Mouse (Mus musculus) right cerebral cortex, postnatal 14 days (tissue): ENCODE results near the gene Plekha5.

Source experiments
- DNase-seq: peaks from one replicate; pipeline ENCODE4 v3.0.0; 2022

Plekha5 gene

DNA sequence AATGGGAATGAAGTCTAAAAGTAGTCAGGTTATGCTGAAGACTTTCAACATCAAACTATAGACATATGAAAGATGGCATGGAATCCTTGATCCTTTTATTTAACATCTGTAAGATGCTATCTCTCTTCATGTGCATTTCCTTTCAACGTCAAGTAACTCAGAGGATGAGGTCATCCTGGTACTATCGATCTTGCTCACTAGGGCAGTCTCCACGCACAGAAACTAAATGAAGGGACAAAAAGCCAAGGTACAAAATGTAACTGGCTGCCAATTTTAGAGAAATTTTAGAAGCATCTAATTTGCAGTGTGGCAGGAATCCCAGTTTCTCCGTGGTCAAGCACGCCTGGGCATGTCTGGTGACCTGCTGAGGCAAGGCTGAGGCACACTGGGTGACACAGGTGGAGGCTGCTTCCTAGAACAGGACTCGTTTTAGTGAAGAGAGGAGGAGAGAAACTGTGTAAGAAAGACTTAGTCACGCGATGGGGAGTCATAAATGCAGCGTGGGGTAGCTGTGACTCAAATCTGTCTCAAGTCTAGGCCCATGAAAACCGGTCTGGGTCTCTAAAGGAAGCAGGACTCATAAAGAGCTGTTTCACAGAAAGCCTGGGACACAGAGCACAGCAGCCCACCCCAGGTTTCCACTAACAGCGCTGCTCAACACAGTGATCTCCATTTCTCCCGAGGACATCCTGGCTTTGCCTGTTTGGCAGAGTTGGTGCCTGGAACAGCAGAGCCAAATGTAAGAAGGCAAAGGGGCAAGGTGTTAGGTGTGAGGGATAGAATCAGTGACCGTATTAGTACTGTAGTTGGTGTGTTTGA is 196.9 kb downstream of the Plekha5 start:
- no peak for DNase-seq

DNA sequence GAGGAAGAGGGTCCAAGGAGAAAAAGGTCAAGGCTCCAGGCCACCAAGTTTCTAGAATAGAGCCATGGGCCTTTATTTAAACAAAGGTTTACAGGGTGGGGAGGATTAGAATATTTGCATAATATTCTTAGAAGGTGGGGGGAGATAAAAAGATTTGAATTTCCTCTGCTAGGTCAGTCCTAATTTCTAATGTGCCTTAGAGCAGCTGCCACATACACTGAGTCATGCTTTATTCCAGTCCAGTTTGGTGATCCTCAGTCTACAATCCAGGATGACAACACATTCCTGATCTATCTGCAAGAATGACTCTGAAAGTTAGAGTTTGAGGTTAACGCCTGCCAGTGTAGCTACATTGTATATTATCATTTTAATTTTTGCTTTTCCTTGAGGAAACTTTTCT is 197.8 kb downstream of the Plekha5 start:
- no peak for DNase-seq

DNA sequence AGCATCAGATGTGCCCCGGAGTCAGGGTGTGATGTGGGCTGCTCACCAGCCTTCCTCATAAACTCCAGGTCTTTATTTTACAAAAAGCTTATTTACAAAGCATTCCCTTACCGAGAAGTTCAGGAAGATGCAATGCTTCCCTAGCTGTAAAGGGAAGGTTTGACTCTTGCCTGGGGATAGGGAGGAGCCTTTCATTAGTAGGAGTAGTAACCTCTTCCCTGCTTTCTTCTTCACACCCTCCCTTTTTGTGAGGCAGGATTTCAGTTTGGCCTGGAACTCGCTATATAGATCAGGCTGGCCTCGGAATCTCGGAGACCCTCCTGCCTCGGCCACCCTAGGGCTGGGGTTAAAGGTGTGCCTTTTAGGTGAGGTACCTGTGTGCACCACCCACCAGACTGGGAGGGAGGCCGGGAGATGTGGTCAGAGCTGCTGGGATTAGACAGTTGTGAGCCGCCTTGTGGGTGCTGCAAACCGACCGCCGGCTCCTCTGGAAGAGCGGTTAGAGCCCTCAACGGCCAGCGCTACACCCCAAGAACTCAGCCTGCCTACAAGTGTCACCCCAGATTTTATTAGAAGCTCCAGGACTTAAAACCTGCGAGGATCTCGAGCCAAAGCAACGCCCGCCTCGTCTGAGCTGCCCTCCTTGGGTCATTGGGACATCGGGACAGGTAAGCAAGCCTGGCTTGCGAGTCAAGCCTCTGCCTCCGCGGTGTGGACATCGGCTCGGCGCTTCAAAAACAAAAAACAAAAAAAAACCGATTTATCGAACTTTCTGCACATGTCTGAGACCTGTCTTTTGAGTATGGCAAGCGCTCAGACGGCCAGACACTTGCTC is 198.8 kb downstream of the Plekha5 start, which contains the start of gene Aebp2:
Aebp2 (plus strand) TSS at position 273 of the 835 bp plus-strand sequence.
- DNase-seq = peak; percentile 16

DNA sequence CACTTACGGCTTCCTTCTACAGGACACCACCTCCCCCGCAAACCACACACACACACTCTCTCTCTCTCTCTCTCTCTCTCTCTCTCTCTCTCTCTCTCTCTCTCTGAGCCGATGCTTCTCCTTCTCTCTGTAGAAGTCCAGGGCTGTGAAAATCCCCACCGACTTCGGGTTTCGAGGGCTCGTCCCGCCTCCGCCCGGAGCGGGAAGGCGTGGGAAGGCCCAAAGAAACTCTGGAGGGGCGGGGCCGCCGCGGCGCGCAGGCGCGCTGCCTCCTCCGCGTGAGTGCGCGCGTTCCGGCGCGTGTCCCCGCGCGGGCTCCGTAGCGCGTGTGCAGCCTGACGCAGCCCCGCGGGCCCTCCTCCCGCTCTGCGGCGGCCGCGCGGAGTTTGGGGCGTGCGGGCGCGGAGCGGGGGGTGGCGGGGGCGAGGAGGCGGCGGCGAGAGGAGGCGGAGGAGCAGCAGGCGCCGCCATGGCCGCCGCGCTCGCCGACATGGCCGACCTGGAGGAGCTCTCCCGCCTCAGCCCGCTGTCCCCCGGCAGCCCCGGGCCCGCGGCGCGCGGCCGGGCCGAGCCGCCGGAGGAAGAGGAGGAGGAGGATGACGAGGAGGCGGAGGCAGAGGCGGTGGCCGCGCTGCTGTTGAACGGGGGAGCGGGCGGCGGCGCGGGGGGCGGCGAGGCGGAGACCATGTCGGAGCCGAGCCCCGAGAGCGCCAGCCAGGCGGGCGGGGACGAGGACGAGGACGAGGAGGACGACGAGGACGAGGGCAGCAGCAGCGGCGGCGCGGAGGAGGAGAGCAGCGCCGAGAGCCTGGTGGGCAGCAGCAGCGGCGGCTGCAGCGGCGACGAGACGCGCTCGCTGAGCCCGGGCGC is 199.6 kb downstream of the Plekha5 start:
- DNase-seq = peak; percentile 93

DNA sequence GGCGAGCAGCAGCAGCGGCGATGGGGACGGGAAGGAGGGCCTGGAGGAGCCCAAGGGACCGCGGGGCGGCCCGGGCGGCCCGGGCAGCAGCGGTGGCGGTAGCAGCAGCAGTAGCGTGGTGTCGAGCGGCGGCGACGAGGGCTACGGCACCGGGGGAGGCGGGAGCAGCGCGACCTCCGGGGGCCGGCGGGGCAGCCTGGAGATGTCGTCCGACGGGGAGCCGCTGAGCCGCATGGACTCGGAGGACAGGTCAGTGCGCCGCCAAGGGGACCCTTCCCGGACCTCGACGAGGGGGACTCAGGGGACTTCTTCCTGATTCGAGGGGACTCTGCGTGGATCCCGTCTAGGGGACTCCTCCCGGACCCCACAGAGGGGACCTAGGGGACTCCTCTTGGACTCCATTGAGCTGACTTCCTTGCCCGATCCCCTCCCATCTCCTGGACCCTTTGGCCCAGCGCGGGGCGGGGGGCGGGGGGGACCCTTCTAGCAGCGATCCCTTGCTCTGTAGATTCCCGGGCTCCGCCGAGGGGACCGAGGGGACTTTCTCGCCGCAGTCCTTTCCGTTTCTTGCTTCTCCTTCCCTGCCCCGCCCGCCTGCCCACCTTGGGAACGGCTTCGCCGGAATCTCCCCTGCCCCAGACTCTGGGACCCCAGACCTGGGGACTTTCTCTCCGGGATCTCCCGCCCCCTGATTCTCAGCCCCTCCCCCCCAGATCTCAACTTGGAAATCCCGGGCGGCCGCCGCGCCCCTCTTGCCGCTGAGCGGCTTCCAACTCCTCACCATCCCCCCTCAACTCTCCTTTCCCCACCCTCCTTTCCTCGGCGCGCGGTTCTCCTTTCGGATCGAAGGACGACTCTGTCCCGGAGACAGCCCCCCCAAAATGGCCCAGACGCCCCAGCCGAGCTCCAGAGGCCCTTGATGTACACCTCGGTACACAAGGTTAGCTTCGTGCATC is 200.5 kb downstream of the Plekha5 start:
- peak; percentile 50 for DNase-seq

DNA sequence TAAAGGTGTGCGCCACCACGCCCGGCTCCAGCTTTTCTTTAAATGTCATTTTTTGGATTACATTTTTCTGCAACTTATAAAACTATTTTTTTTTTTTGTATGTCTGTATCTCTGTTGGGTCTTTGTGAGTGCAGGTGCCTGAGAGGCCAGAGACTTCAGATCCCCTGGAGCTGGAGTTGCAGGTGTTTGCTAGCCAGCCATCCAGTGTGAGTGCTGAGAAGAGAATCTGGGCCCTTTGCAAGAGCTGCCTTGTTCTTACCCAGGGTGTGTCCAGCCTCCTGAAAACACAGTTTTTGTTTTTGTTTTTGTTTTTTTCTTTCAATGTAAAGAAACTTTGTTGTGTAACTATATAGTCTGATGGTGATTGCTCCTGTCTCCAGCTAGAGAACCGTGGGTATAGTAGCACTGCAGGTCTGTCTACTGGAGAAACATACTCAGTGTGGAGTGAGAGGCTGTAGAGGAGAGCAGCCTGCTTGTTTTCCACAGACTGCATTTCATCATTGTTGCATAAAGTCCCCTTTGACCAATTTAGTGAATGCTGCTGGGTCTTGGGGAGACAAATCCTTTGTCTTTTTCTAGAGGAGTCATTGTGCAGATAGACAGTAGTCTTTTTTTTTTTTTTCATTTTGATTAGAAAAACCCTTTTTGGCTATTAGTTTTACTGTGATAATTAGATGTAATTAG is 205.5 kb downstream of the Plekha5 start:
- no peak for DNase-seq

DNA sequence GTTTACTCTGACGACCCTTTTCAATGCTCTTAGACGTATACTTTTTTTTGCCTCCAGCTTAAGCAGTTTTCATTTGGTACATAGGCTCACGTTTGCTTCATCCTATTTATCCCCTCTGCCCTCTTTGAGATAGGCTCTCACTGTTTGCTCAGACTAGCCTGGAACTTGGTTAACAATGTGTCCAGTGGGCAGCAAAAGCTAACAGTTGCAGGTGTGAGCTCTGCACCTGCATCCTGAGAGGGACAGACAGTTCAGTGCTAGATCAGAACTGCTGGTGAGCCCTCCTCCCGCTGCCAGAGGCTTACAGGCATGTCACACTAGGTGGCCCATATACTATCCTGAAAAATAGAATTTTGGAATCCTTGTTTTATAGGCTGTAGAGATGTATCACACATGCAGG is 206.5 kb downstream of the Plekha5 start:
- DNase-seq = no peak

DNA sequence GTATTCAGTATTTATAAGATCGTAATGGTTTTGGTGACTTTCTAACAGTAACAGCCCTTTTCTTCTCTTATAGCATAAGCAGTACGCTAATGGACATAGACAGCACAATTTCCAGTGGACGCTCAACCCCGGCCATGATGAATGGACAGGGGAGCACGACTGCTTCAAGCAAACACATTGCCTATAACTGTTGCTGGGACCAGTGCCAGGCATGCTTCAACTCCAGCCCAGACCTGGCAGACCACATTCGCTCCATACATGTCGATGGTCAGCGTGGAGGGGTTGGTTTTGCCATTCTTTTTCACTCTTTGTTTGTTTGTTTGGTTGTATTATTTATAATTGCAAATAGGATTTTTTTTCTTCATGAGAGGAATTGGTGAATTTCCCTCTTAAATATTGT is 209.8 kb downstream of the Plekha5 start:
- DNase-seq = no peak

DNA sequence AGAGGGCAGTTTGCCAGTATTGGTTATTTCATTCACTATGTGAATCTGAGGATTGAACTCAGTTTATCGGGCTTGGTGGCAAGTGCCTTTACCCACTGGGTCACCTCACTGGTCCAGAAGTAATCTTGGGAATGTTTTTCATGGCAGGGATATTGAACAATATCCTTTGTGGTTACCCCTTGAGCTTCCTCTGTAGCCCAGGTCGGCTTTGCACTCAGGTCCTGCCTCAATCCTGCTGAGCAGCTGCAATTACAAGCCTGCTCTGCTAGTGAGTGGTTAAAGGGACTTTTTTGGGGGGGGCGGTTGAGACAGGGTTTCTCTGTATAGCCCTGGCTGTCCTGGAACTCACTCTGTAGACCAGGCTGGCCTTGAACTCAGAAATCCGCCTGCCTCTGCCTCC is 212.4 kb downstream of the Plekha5 start:
- no peak for DNase-seq

DNA sequence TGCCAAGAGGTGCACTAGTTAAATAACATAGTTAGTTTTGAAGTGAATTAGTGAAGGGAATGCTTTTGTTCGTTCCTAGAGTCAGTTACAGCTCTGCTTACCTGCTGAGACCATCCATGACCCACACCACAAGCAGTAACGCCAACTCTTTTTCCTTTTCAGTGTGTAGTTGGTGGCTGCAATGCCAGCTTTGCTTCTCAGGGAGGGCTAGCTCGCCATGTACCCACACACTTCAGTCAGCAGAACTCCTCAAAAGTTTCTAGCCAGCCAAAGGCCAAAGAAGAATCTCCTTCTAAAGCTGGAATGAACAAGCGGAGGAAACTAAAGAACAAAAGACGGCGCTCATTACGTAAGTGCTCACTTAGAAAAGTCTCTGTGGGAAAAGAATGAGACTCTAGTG is 218.2 kb downstream of the Plekha5 start:
- no peak for DNase-seq

DNA sequence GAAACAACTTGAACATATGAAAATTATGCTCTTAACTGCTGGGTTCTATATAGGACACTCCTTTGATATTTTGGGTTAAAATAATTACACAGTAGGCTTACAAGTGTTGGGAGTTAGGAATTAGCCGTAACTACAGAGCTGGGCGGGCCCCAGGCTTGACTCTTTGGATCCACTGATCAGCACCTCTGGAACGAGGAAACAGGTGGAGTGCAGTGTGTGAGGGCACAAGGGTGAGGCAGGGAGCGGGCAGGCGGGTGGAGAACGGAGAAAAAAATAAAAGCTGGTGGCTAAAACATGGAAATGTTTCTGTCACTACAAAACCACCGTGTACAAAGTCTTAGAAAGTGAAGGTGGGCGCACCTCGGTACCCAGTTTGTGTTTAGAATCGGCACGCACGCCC is 218.8 kb downstream of the Plekha5 start:
- no peak for DNase-seq

DNA sequence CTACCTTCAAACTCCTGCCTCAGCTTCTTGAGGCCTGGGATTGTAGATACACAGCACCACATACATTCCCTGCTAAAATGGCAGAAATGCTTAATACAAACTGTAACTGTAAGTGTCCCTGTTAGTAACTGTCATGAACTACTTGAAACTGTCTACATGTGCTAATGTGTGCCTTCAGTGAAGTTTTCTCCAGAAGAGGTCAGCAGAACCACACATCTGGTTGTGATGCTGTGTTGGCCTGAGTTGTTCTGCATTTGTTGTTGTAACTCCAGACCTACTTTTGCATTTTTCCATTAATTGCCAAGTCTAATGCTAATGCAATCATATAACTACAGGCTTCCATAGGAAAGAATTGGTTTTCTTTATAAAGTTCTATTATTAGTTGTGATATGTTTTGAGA is 222.1 kb downstream of the Plekha5 start:
- no peak for DNase-seq
